Mouse (Mus musculus) MEL (cell line): ENCODE results near the gene Ier3. TPM values are rescaled to one million over a fixed set of nuclear protein-coding genes. Genes with fewer than 3 reads are reported as not detected.

Experiments used
- DNase-seq: peaks from one replicate; pipeline ENCODE4 v3.0.0; 2011; ENCODE audit warnings: low read depth, low spot score
- H3K27ac ChIP-seq: 2 replicates; pipeline ENCODE4 v1.5.1; 2012; ENCODE audit warnings: low read depth, mild to moderate bottlenecking, control low read depth, low read length, moderate library complexity; ENCODE audit not compliant: control insufficient read depth
- H3K27me3 ChIP-seq, 2 experiments: fragments of 150-350 bp in 1 of 2; sonication (generic) in 1 of 2; 2 replicates each; pipeline ENCODE4 v1.6.1; 2012; ENCODE audit warnings: low read length in 2 of 2, mild to moderate bottlenecking in 2 of 2, improper control_type of control experiment in 1 of 2, moderate library complexity in 1 of 2; ENCODE audit not compliant: insufficient read depth in 2 of 2, control insufficient read depth in 1 of 2
- H3K36me3 ChIP-seq, 2 experiments: 2 replicates each; pipeline ENCODE4 v1.6.1; 2012 to 2014; ENCODE audit warnings: low read length in 2 of 2, improper control_type of control experiment in 1 of 2, inconsistent platforms in 1 of 2, mild to moderate bottlenecking in 1 of 2; ENCODE audit not compliant: insufficient read depth in 2 of 2, control insufficient read depth in 1 of 2
- H3K4me1 ChIP-seq, 2 experiments: fragments of 150-350 bp in 1 of 2; sonication (generic) in 1 of 2; 2 replicates each; pipeline ENCODE4 v1.6.1; 2012; ENCODE audit warnings: low read length in 2 of 2, improper control_type of control experiment in 1 of 2, mild to moderate bottlenecking in 1 of 2; ENCODE audit not compliant: insufficient read depth in 2 of 2, control insufficient read depth in 1 of 2
- H3K4me3 ChIP-seq, 2 experiments: fragments of 150-350 bp in 1 of 2; sonication (generic) in 1 of 2; 2 replicates each; pipeline ENCODE4 v1.5.1; 2012; ENCODE audit warnings: low read depth in 2 of 2, low read length in 2 of 2, mild to moderate bottlenecking in 2 of 2, moderate library complexity in 2 of 2, control low read depth in 1 of 2, improper control_type of control experiment in 1 of 2; ENCODE audit not compliant: control insufficient read depth in 1 of 2, insufficient read depth in 1 of 2
- H3K79me2 ChIP-seq: 2 replicates; pipeline ENCODE4 v1.6.1; 2012; ENCODE audit warnings: mild to moderate bottlenecking, low read length, moderate library complexity; ENCODE audit not compliant: control insufficient read depth, poor library complexity, insufficient read depth
- H3K9ac ChIP-seq: 2 replicates; pipeline ENCODE4 v1.6.1; 2012; ENCODE audit warnings: low read depth, mild to moderate bottlenecking, control low read depth, low read length, moderate library complexity; ENCODE audit not compliant: control insufficient read depth, poor library complexity, severe bottlenecking
- H3K9me3 ChIP-seq: fragments of 150-350 bp; sonication (generic); replicated peaks from 2 replicates; pipeline ENCODE4 v1.6.1; 2012; ENCODE audit warnings: mild to moderate bottlenecking, low read length, improper control_type of control experiment, moderate library complexity; ENCODE audit not compliant: insufficient read depth
- CHD1 ChIP-seq: IDR thresholded peaks from 2 replicates; pipeline ENCODE4 v1.6.1; 2012; ENCODE audit warnings: low read depth, mild to moderate bottlenecking, inconsistent platforms, low read length, improper control_type of control experiment
- E2F4 ChIP-seq: IDR thresholded peaks from 2 replicates; pipeline ENCODE4 v1.6.1; 2011; ENCODE audit warnings: low read depth, low read length, improper control_type of control experiment, borderline replicate concordance
- EP300 ChIP-seq, 2 experiments: IDR thresholded peaks; 2 replicates each; pipeline ENCODE4 v1.6.1; 2011; ENCODE audit warnings: improper control_type of control experiment in 2 of 2, low read length in 2 of 2, low read depth in 1 of 2, mild to moderate bottlenecking in 1 of 2
- ETS1 ChIP-seq: IDR thresholded peaks from 2 replicates; pipeline ENCODE4 v1.6.1; 2012; ENCODE audit warnings: low read depth, mild to moderate bottlenecking, inconsistent platforms, low read length, improper control_type of control experiment, moderate library complexity
- GABPA ChIP-seq: IDR thresholded peaks from 2 replicates; pipeline ENCODE4 v1.6.1; 2012; ENCODE audit warnings: low read depth, mild to moderate bottlenecking, inconsistent platforms, low read length, improper control_type of control experiment, moderate library complexity
- HCFC1 ChIP-seq: IDR thresholded peaks from 2 replicates; pipeline ENCODE4 v1.6.1; 2012; ENCODE audit warnings: low read depth, mild to moderate bottlenecking, inconsistent platforms, low read length, improper control_type of control experiment, moderate library complexity
- JUND ChIP-seq: IDR thresholded peaks from 2 replicates; pipeline ENCODE4 v1.6.1; 2011; ENCODE audit warnings: low read depth, mild to moderate bottlenecking, improper control_type of control experiment, low read length
- KAT2A ChIP-seq: conservative IDR thresholded peaks from 2 replicates; pipeline ENCODE4 v1.6.1; 2012; ENCODE audit warnings: low read depth, low read length, improper control_type of control experiment, inconsistent platforms
- MAFK ChIP-seq: IDR thresholded peaks from 2 replicates; pipeline ENCODE4 v1.6.1; 2011; ENCODE audit warnings: low read depth, mild to moderate bottlenecking, low read length, improper control_type of control experiment, borderline replicate concordance
- MAX ChIP-seq: IDR thresholded peaks from 2 replicates; pipeline ENCODE4 v1.6.1; 2011; ENCODE audit warnings: low read length, improper control_type of control experiment
- MAZ ChIP-seq: IDR thresholded peaks from 2 replicates; pipeline ENCODE4 v1.6.1; 2012; ENCODE audit warnings: low read depth, mild to moderate bottlenecking, inconsistent platforms, low read length, improper control_type of control experiment
- MEF2A ChIP-seq: IDR thresholded peaks from 2 replicates; pipeline ENCODE4 v1.6.1; 2014; ENCODE audit warnings: low read depth, mild to moderate bottlenecking, inconsistent platforms, low read length, improper control_type of control experiment; ENCODE audit not compliant: poor library complexity, insufficient replicate concordance, severe bottlenecking; ENCODE audit errors: extremely low read depth
- MXI1 ChIP-seq: IDR thresholded peaks from 2 replicates; pipeline ENCODE4 v1.6.1; 2011; ENCODE audit warnings: mild to moderate bottlenecking, low read depth, low read length, improper control_type of control experiment
- MYB ChIP-seq: IDR thresholded peaks from 2 replicates; pipeline ENCODE4 v1.6.1; 2011; ENCODE audit warnings: mild to moderate bottlenecking, low read depth, low read length, improper control_type of control experiment
- NELFE ChIP-seq: IDR thresholded peaks from 2 replicates; pipeline ENCODE4 v1.6.1; 2011; ENCODE audit warnings: low read depth, low read length, improper control_type of control experiment
- POLR2AphosphoS2 ChIP-seq: IDR thresholded peaks from 2 replicates; pipeline ENCODE4 v1.6.1; 2011; ENCODE audit warnings: low read length, improper control_type of control experiment
- POLR2AphosphoS5 ChIP-seq: IDR thresholded peaks from 2 replicates; pipeline ENCODE4 v1.6.1; 2012; ENCODE audit warnings: low read depth, borderline replicate concordance, mild to moderate bottlenecking, inconsistent platforms, low read length, moderate library complexity, mixed read lengths
- SMC3 ChIP-seq: IDR thresholded peaks from 2 replicates; pipeline ENCODE4 v1.6.1; 2011; ENCODE audit warnings: low read depth, low read length, improper control_type of control experiment
- TAL1 ChIP-seq: IDR thresholded peaks from 2 replicates; pipeline ENCODE4 v1.6.1; 2012; ENCODE audit warnings: mild to moderate bottlenecking, inconsistent platforms, low read length, moderate library complexity, mixed read lengths
- TCF12 ChIP-seq: IDR thresholded peaks from 2 replicates; pipeline ENCODE4 v1.6.1; 2014; ENCODE audit warnings: low read depth, mild to moderate bottlenecking, inconsistent platforms, low read length, improper control_type of control experiment, moderate library complexity
- UBTF ChIP-seq: IDR thresholded peaks from 2 replicates; pipeline ENCODE4 v1.6.1; 2012; ENCODE audit warnings: low read depth, mild to moderate bottlenecking, inconsistent platforms, low read length, improper control_type of control experiment, moderate library complexity, borderline replicate concordance; ENCODE audit not compliant: insufficient read depth
- ZC3H11A ChIP-seq: IDR thresholded peaks from 2 replicates; pipeline ENCODE4 v1.6.1; 2012; ENCODE audit warnings: low read depth, mild to moderate bottlenecking, inconsistent platforms, low read length, improper control_type of control experiment
- ZMIZ1 ChIP-seq: IDR thresholded peaks from 2 replicates; pipeline ENCODE4 v1.6.1; 2012; ENCODE audit warnings: low read depth, mild to moderate bottlenecking, inconsistent platforms, low read length, improper control_type of control experiment, moderate library complexity
- ZNF384 ChIP-seq: IDR thresholded peaks from 2 replicates; pipeline ENCODE4 v1.6.1; 2012; ENCODE audit warnings: low read depth, mild to moderate bottlenecking, inconsistent platforms, low read length, improper control_type of control experiment
- polyA plus RNA-seq, 2 experiments: library from polyadenylated mRNA; stranded (reverse) in 1 of 2; unstranded in 1 of 2; fragments of >175 nt in 1 of 2; fragments of >200 nt in 1 of 2; gene quantifications; 2 replicates each; pipeline versions ENCODE4 v1.2.1 to v1.2.4; 2012; ENCODE audit warnings: low replicate concordance in 2 of 2, low read depth in 1 of 2; ENCODE audit not compliant: insufficient read length in 2 of 2, insufficient read depth in 1 of 2, missing spikeins in 1 of 2
- total RNA-seq: library from RNA; depleted of rRNA; stranded (reverse); fragments of 300-350 nt; gene quantifications from 2 replicates; pipeline ENCODE4 v1.2.3, GENCODE M21; 2012

Gene Ier3
- total and polyA plus RNA-seq, 3 experiments = 5.5 to 12.2 TPM; not detected in 1

DNA sequence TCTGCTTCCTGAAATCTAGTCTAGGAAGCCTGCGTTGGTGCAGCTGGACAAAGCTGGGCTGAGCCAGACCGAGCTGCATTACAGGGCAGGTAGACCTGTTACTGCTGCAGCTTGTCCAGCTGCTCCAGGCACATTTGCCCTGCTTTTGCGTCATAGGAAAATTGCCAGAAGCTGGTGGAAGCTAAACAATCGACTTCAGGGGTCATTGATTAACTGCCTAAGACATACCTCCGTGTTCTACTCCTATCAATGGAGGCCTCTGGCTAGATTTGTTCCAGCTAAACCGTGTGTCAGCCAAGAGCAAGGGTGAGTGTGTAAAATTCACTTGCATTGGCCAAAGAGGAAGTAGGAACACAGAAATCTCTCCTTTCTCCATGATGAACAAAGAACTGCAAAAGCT, 6.8 kb upstream of the Ier3 start:
- Histone ChIP-seq H3K27ac (no peak overlapping the region), H3K4me1 (peaks cover 7 to 30% of the 10 kb centered on the region in 2 experiments), H3K4me3 (no peak overlapping the region), H3K36me3 (peaks cover 0 to 20% of the 10 kb centered on the region in 2 experiments; a peak in 2 of 4 replicates), H3K9ac (no peak overlapping the region), H3K9me3 (no peaks in the 10 kb centered on the region)
- TF ChIP-seq NELFE (no peak), TCF12 (no peak), EP300 (IDR thresholded peaks at IDR 0.05; ENCODE audit: low read depth in 1 of 2, low read length in 2 of 2) (no peak), JUND (no peak), MYB (no peak), ZC3H11A (no peak), KAT2A (no peak), TAL1 (no peak), MEF2A (no peak), ZNF384 (no peak), POLR2AphosphoS5 (no peak), HCFC1 (no peak), CHD1 (no peak), MAZ (no peak), MXI1 (no peak), ETS1 (no peak)
- TF ChIP-seq, all 39 proteins: peak for 0
- no peaks in the 10 kb centered on the region for H3K79me2 ChIP-seq
- no peak for DNase-seq
- no peaks in the 10 kb centered on the region for H3K27me3 ChIP-seq

DNA sequence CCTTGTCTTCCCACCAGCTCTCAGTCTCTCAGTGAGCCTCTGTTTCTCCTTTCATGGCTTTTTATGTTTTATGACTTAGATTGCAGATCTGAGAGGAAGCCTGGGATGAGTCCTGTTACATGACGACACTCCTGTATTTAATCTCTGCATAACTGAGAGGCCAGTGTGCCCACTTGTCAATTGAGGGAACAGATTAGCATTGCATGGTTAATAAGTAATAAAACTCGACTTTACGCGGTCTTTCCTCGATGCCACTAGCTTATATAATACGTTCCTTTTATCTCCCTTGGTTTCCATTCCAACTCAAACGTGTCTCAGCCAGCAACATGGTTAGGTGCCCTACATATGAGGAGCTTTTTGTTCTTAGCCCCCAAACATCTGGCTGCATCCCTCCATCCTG, 5.6 kb upstream of the Ier3 start:
- peaks cover 0 to 23% of the 10 kb centered on the region in 2 experiments; a peak in 2 of 4 replicates for H3K36me3 ChIP-seq
- no peaks in the 10 kb centered on the region for H3K79me2 ChIP-seq
- H3K4me1 ChIP-seq = peaks cover 7 to 32% of the 10 kb centered on the region in 2 experiments
- no peaks in the 10 kb centered on the region for H3K27me3 ChIP-seq
- H3K4me3 ChIP-seq = no peak overlapping the region
- H3K27ac ChIP-seq = no peak overlapping the region
- H3K9ac ChIP-seq = no peak overlapping the region
- no peaks in the 10 kb centered on the region for H3K9me3 ChIP-seq
- TF ChIP-seq TAL1 = no peak
- TF ChIP-seq UBTF = no peak
- TF ChIP-seq SMC3 = no peak
- no peak for TF ChIP-seq ZC3H11A
- TF ChIP-seq ZMIZ1 = no peak
- TF ChIP-seq MXI1 = no peak
- TF ChIP-seq NELFE = no peak
- no peak for TF ChIP-seq KAT2A
- no peak for TF ChIP-seq EP300 (IDR thresholded peaks at IDR 0.05; ENCODE audit: low read depth in 1 of 2, low read length in 2 of 2)
- TF ChIP-seq ZNF384 = no peak
- TF ChIP-seq MAX = no peak
- TF ChIP-seq GABPA = no peak
- TF ChIP-seq CHD1 = no peak
- no peak for TF ChIP-seq E2F4
- no peak for TF ChIP-seq POLR2AphosphoS2
- no peak for TF ChIP-seq MAFK
- no peak for DNase-seq
